Mouse (Mus musculus) adipose tissue, adult 10 weeks (tissue): Measurements from ENCODE around the gene Mrgbp. TPM values are rescaled to one million over a fixed set of nuclear protein-coding genes. Genes with fewer than 3 reads are reported as not detected.

ENCODE experiments used
- polyA plus RNA-seq: library from polyadenylated mRNA; stranded (reverse); fragments of 350-450 nt; fragmentation: Illumina TruSeq; extraction: RNeasy Lipid Tissue Mini Kit (QIAGEN cat#74804); gene quantifications from one replicate; pipeline ENCODE4 v1.2.3, GENCODE M21; 2014; ENCODE audit warnings: low read depth, low replicate concordance

Gene Mrgbp
- polyA plus RNA-seq, result 17.9 TPM

DNA sequence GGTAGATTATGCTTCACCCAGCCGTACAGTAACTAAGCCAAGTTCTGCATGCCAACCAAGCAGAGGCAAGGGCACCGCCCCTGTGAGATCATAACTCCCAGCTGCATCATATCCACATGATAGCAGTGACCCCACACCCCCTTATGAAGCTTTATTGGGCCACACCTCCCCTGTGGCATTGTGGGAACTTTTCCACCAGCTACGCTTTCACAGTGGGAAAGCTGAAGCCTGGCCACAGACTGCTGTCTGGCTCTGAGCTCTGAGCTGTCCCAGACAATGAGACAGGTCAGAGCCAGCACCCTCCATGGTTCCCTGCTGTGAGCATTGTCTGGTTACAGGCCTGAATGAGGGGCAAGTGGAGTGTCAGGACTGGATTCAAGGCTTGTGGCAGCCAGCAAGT, at the start of gene Mrgbp:
Gene Mrgbp (plus strand): TSS at position 303 of the 400 bp plus-strand sequence.

DNA sequence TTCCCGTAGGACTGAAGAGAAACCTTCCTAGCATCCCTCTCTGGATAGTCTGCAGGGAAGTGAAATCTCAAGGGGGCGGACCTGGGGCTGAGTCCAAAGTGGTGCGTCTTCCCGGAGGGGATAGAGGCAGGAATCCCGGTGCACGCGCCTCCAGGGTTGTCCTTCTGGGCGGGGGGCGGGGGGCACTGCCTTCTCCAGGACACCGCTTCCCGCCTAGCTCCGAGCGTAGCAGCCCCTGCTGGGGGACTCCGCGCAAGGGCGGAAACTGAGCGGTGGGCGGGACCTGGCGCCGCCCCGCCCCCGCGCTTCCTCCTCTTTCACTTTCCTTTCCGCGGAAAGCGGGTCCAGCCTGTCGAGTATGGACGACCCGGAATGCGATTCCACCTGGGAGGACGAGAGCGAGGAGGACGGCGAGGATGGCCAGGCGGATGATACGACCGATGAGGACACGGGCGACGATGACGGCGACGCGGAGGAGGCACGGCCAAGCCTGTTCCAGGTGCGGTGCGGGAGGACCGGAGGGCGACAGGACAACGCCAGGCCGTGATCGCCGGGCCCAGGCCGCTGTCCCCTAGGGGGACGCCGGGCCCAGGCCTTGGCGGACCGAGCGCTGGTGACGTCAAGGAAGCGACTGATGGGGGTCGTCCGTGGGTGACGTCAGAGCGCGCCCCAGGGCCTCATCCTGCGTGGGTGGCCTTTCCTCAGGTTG, 8.2 kb downstream of the Mrgbp start, which contains the start of gene Ogfr:
Gene Ogfr (plus strand): TSS at position 123 of the 709 bp plus-strand sequence.

GRCm38 (mm10) chr2:180597490-180597889, 16.4 kb downstream of the Mrgbp start, which contains the start of gene Col9a3:
Col9a3 (plus strand) TSS chr2:180597790.

Other genes starting within 250 kb of the Mrgbp start
- 0.74 TPM for gene Gata5, start 246.6 kb upstream of the Mrgbp start, polyA plus RNA-seq
- gene Slco4a1, start 125.1 kb upstream of the Mrgbp start, polyA plus RNA-seq, result 20.9 TPM
- 10.6 TPM for gene Ntsr1, start 81.3 kb upstream of the Mrgbp start, polyA plus RNA-seq
- 36.9 TPM for gene Ogfr, start 7.9 kb downstream of the Mrgbp start, polyA plus RNA-seq
- gene Col9a3, start 16.5 kb downstream of the Mrgbp start, polyA plus RNA-seq, result 1.1 TPM
- 4.6 TPM for gene Tcfl5, start 61.4 kb downstream of the Mrgbp start, polyA plus RNA-seq
- gene Dido1, start 128.7 kb downstream of the Mrgbp start, polyA plus RNA-seq, result 46.3 TPM
- 50.2 TPM for gene Gid8, start 128.8 kb downstream of the Mrgbp start, polyA plus RNA-seq
- gene Slc17a9, start 144.0 kb downstream of the Mrgbp start, polyA plus RNA-seq, result 102 TPM
- not detected for gene Bhlhe23, start 195.6 kb downstream of the Mrgbp start, polyA plus RNA-seq